Mouse (Mus musculus): ENCODE data around the gene Lor. TPM values are rescaled to one million over a fixed set of nuclear protein-coding genes. Genes with fewer than 3 reads are reported as not detected.

Gene Lor
- polyA plus RNA-seq, 1 experiment from 2014 or later: 7.9 TPM

DNA sequence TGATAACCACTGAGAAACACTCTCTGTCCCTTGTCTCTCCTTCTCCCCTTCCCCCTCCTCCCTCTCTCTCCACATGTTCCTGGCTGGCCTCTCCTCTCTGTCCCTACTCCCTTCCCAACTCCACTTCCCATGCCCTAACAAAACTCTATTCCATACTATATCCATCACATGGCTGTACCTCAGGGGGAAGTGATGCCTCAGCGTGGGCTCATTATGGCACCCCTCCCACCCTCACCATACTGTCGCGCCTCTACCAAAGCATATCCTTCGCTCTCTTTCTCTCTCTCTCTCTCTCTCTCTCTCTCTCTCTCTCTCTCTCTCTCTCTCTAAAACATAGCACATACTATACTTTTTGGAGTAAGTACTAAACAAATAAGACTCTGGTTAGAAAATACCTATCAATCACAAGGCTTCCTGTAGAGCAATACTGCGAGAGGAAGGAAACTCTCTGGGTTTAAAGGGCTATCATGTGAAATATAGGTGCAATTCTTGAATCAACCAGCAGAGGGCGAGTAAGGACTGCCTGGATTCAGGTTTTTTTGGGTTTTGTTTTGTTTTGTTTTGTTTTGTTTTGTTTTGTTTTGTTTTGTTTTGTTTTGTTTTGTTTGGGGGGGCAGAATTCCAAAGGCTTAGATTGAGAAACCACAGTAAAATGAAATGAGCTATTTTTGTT, 32.4 kb downstream of the Lor start:
- Histone ChIP-seq H3K4me1 (ENCODE audit: control insufficient read depth, insufficient read depth, low read depth, low read length) (no peaks in the 10 kb centered on the region), H3K27me3 (replicated peaks; ENCODE audit: control insufficient read depth, insufficient read depth, low read length) (no peaks in the 10 kb centered on the region), H3K27ac (ENCODE audit: low read depth, low read length) (no peak overlapping the region), H3K4me3 (ENCODE audit: low read length) (no peak overlapping the region), H3K9ac (ENCODE audit: low read depth, low read length) (no peak overlapping the region), H3K9me3 (ENCODE audit: control insufficient read depth, low read length) (no peaks in the 10 kb centered on the region), H3K4me2 (ENCODE audit: low read length) (no peak overlapping the region), H3K36me3 (ENCODE audit: control insufficient read depth, insufficient read depth, low read length) (no peaks in the 10 kb centered on the region)
- WGBS: 52% methylated on average over 6 of the region's 6 CpGs
- ATAC-seq: no peak

GRCm38 (mm10) chr3:92033892-92034291, 49.0 kb downstream of the Lor start:
- Histone ChIP-seq H3K4me1 (ENCODE audit: control insufficient read depth, insufficient read depth, low read depth, low read length) (no peaks in the 10 kb centered on the region), H3K9ac (ENCODE audit: low read depth, low read length) (no peak overlapping the region), H3K9me3 (ENCODE audit: control insufficient read depth, low read length) (no peaks in the 10 kb centered on the region), H3K36me3 (ENCODE audit: control insufficient read depth, insufficient read depth, low read length) (no peaks in the 10 kb centered on the region), H3K27me3 (replicated peaks; ENCODE audit: control insufficient read depth, insufficient read depth, low read length) (no peaks in the 10 kb centered on the region), H3K4me3 (ENCODE audit: low read length) (no peak overlapping the region), H3K27ac (ENCODE audit: low read depth, low read length) (no peak overlapping the region), H3K4me2 (ENCODE audit: low read length) (no peak overlapping the region)
- no peak for ATAC-seq
- WGBS: 79% methylated on average over 1 of the region's 1 CpGs

GRCm38 (mm10) chr3:92033203-92033602, 49.7 kb downstream of the Lor start:
- no peak overlapping the region for H3K27ac ChIP-seq (ENCODE audit: low read depth, low read length)
- 47% methylated on average over 2 of the region's 2 CpGs for WGBS
- H3K27me3 ChIP-seq (replicated peaks; ENCODE audit: control insufficient read depth, insufficient read depth, low read length): no peaks in the 10 kb centered on the region
- H3K9ac ChIP-seq (ENCODE audit: low read depth, low read length): no peak overlapping the region
- H3K36me3 ChIP-seq (ENCODE audit: control insufficient read depth, insufficient read depth, low read length): no peaks in the 10 kb centered on the region
- H3K4me2 ChIP-seq (ENCODE audit: low read length): no peak overlapping the region
- no peaks in the 10 kb centered on the region for H3K4me1 ChIP-seq (ENCODE audit: control insufficient read depth, insufficient read depth, low read depth, low read length)
- no peak for ATAC-seq
- no peaks in the 10 kb centered on the region for H3K9me3 ChIP-seq (ENCODE audit: control insufficient read depth, low read length)
- no peak overlapping the region for H3K4me3 ChIP-seq (ENCODE audit: low read length)

Small RNAs within 50 kb of the gene (microRNA-seq; reads per million reads assigned to microRNA genes)
- gene Gm25145: not detected

Other genes with a start within 250 kb of the Lor start
- gene Pglyrp3, start 68.6 kb downstream of the Lor start, polyA plus RNA-seq (2015; fragmentation: Nextera tagmentation; extraction: Ambion mirVana): not detected in 2 replicates
- gene Prr9, start 40.8 kb upstream of the Lor start, polyA plus RNA-seq (2015; fragmentation: Nextera tagmentation; extraction: Ambion mirVana): not detected in 2 replicates
- not detected in 2 replicates for gene Lelp1, start 59.6 kb upstream of the Lor start, polyA plus RNA-seq (2015; fragmentation: Nextera tagmentation; extraction: Ambion mirVana)
- not detected in 2 replicates for gene Sprr2a1, start 132.7 kb upstream of the Lor start, polyA plus RNA-seq (2015; fragmentation: Nextera tagmentation; extraction: Ambion mirVana)
- 0.23 TPM in 1 of 2 replicates, not detected in the other for gene Sprr2a2, start 132.8 kb upstream of the Lor start, polyA plus RNA-seq (2015; fragmentation: Nextera tagmentation; extraction: Ambion mirVana)
- gene Sprr2a3, start 202.3 kb upstream of the Lor start, polyA plus RNA-seq (2015; fragmentation: Nextera tagmentation; extraction: Ambion mirVana): not detected in 2 replicates
- gene Sprr2b, start 233.5 kb upstream of the Lor start, polyA plus RNA-seq (2015; fragmentation: Nextera tagmentation; extraction: Ambion mirVana): 0.97 TPM in 1 of 2 replicates, not detected in the other